Mouse (Mus musculus) midbrain, embryonic 13.5 days (tissue): ENCODE results near the gene Pramef12. TPM values are rescaled to one million over a fixed set of nuclear protein-coding genes. Genes with fewer than 3 reads are reported as not detected.

Experiments used
- ATAC-seq: fragments of 200-750 bp; cut with Nextera tagmentation; 2 replicates; pipeline ENCODE4 v1.8.0; 2017; ENCODE audit warnings: mild to moderate bottlenecking, moderate TSS enrichment, moderate library complexity
- H3K27ac ChIP-seq: fragments of 300-500 bp; sonication (generic); 2 replicates; pipeline ENCODE4 v1.5.1; 2015; ENCODE audit warnings: inconsistent platforms, mild to moderate bottlenecking, moderate library complexity
- H3K27me3 ChIP-seq: fragments of 300-500 bp; sonication (generic); 2 replicates; pipeline ENCODE4 v1.6.1; 2015; ENCODE audit warnings: mild to moderate bottlenecking, inconsistent platforms
- H3K36me3 ChIP-seq: fragments of 300-500 bp; sonication (generic); 2 replicates; pipeline ENCODE4 v1.6.1; 2015; ENCODE audit warnings: mild to moderate bottlenecking, inconsistent platforms
- H3K4me1 ChIP-seq: fragments of 300-500 bp; sonication (generic); replicated peaks from 2 replicates; pipeline ENCODE4 v1.6.1; 2015; ENCODE audit warnings: inconsistent platforms
- H3K4me2 ChIP-seq: fragments of 300-500 bp; sonication (generic); replicated peaks from 2 replicates; pipeline ENCODE4 v1.6.1; 2015; ENCODE audit warnings: moderate library complexity, mild to moderate bottlenecking, inconsistent platforms
- H3K4me3 ChIP-seq: fragments of 300-500 bp; sonication (generic); replicated peaks from 2 replicates; pipeline ENCODE4 v1.5.1; 2015; ENCODE audit warnings: mild to moderate bottlenecking, inconsistent platforms
- H3K9ac ChIP-seq: fragments of 300-500 bp; sonication (generic); replicated peaks from 2 replicates; pipeline ENCODE4 v1.6.1; 2015; ENCODE audit warnings: mild to moderate bottlenecking, inconsistent platforms
- H3K9me3 ChIP-seq: fragments of 300-500 bp; sonication (generic); 2 replicates; pipeline ENCODE4 v1.6.1; 2016; ENCODE audit warnings: mild to moderate bottlenecking, inconsistent platforms
- WGBS: fragments of 180-500 bp; shearing (Covaris S2); methylation state at CpG from one replicate; pipeline ENCODE4 v1.1.7; 2015; 5-methylcytosine and 5-hydroxymethylcytosine counted together
- polyA plus RNA-seq: library from polyadenylated mRNA; unstranded; fragments of >200 nt; fragmentation: Nextera tagmentation; extraction: Ambion mirVana; gene quantifications from 2 replicates; pipeline ENCODE4 v1.2.1, GENCODE M21; 2015

The Pramef12 gene
- polyA plus RNA-seq: 0.09 TPM in 1 of 2 replicates, not detected in the other

GRCm38 (mm10) chr4:144408290-144408689, at the start of gene Pramef12:
TSS of gene Pramef12 (minus strand) at chr4:144408464.
- Histone ChIP-seq H3K4me3 (no peak within 1 kb of the TSS), H3K27ac (no peak within 1 kb of the TSS), H3K27me3 (no peaks in the 10 kb centered on the region), H3K9me3 (peaks cover 9% of the 10 kb centered on the region), H3K4me2 (no peak within 1 kb of the TSS), H3K4me1 (no peaks in the 10 kb centered on the region), H3K9ac (no peak within 1 kb of the TSS), H3K36me3 (no peaks in the 10 kb centered on the region)
- ATAC-seq: no peak
- WGBS: 82% methylated on average over 9 of the region's 9 CpGs

- Histone ChIP-seq H3K36me3 (no peaks in the 10 kb centered on the region), H3K9ac (no peak within 1 kb of the TSS), H3K9me3 (peaks cover 46% of the 10 kb centered on the region), H3K27me3 (no peaks in the 10 kb centered on the region), H3K27ac (no peak within 1 kb of the TSS), H3K4me3 (no peak within 1 kb of the TSS), H3K4me1 (no peaks in the 10 kb centered on the region), H3K4me2 (no peak within 1 kb of the TSS)
- 69% methylated on average over 2 of the region's 2 CpGs for WGBS
- no peak for ATAC-seq
Observed at GRCm38 (mm10) chr4:144453217-144453616, 45.0 kb upstream of the Pramef12 start, which contains the start of gene Gm9944. TSS of gene Gm9944 (minus strand) at chr4:144453317.

- no peaks in the 10 kb centered on the region for H3K27me3 ChIP-seq
- no peak overlapping the region for H3K27ac ChIP-seq
- no peak overlapping the region for H3K9ac ChIP-seq
- no peak overlapping the region for H3K4me2 ChIP-seq
- H3K4me3 ChIP-seq: no peak overlapping the region
- H3K4me1 ChIP-seq: no peaks in the 10 kb centered on the region
- peaks cover 17% of the 10 kb centered on the region for H3K9me3 ChIP-seq
- no peaks in the 10 kb centered on the region for H3K36me3 ChIP-seq
- 79% methylated on average over 2 of the region's 2 CpGs for WGBS
- no peak for ATAC-seq
Observed at GRCm38 (mm10) chr4:144448546-144448945, 40.3 kb upstream of the Pramef12 start.

- Histone ChIP-seq H3K36me3 (no peaks in the 10 kb centered on the region), H3K9ac (no peak overlapping the region), H3K4me1 (no peaks in the 10 kb centered on the region), H3K9me3 (peaks cover 16% of the 10 kb centered on the region), H3K27ac (no peak overlapping the region), H3K4me2 (no peak overlapping the region), H3K4me3 (no peak overlapping the region), H3K27me3 (no peaks in the 10 kb centered on the region)
- 85% methylated on average over 1 of the region's 1 CpGs for WGBS
- ATAC-seq: no peak
Observed at GRCm38 (mm10) chr4:144441582-144441981, 33.3 kb upstream of the Pramef12 start.

- no peak for ATAC-seq
- no peaks in the 10 kb centered on the region for H3K27me3 ChIP-seq
- no peak overlapping the region for H3K4me3 ChIP-seq
- H3K4me2 ChIP-seq: no peak overlapping the region
- 82% methylated on average over 4 of the region's 4 CpGs for WGBS
- no peaks in the 10 kb centered on the region for H3K4me1 ChIP-seq
- H3K27ac ChIP-seq: no peak overlapping the region
- no peaks in the 10 kb centered on the region for H3K36me3 ChIP-seq
- H3K9me3 ChIP-seq: peaks cover 20% of the 10 kb centered on the region
- H3K9ac ChIP-seq: no peak overlapping the region
Observed at GRCm38 (mm10) chr4:144441095-144441494, 32.8 kb upstream of the Pramef12 start.

GRCm38 (mm10) chr4:144438672-144439071, 30.4 kb upstream of the Pramef12 start, which contains the start of gene 1700012P22Rik:
TSS of gene 1700012P22Rik (minus strand) at chr4:144438772.
- no peak within 1 kb of the TSS for H3K9ac ChIP-seq
- H3K36me3 ChIP-seq: no peaks in the 10 kb centered on the region
- H3K4me2 ChIP-seq: no peak within 1 kb of the TSS
- peaks cover 23% of the 10 kb centered on the region for H3K9me3 ChIP-seq
- no peaks in the 10 kb centered on the region for H3K27me3 ChIP-seq
- H3K4me3 ChIP-seq: no peak within 1 kb of the TSS
- H3K27ac ChIP-seq: no peak within 1 kb of the TSS
- no peaks in the 10 kb centered on the region for H3K4me1 ChIP-seq
- no peak for ATAC-seq

GRCm38 (mm10) chr4:144433216-144433615, 25.0 kb upstream of the Pramef12 start:
- Histone ChIP-seq H3K4me2 (no peak overlapping the region), H3K27ac (no peak overlapping the region), H3K4me1 (no peaks in the 10 kb centered on the region), H3K36me3 (no peaks in the 10 kb centered on the region), H3K9ac (no peak overlapping the region), H3K4me3 (no peak overlapping the region), H3K9me3 (peaks cover 38% of the 10 kb centered on the region), H3K27me3 (no peaks in the 10 kb centered on the region)
- no peak for ATAC-seq
- WGBS: 89% methylated on average over 5 of the region's 5 CpGs

- Histone ChIP-seq H3K27me3 (no peaks in the 10 kb centered on the region), H3K4me2 (no peak overlapping the region), H3K4me1 (no peaks in the 10 kb centered on the region), H3K9ac (no peak overlapping the region), H3K9me3 (peaks cover 24% of the 10 kb centered on the region), H3K36me3 (no peaks in the 10 kb centered on the region), H3K27ac (no peak overlapping the region), H3K4me3 (no peak overlapping the region)
- ATAC-seq: no peak
- 88% methylated on average over 2 of the region's 2 CpGs for WGBS
Observed at GRCm38 (mm10) chr4:144430723-144431122, 22.5 kb upstream of the Pramef12 start.

- no peak overlapping the region for H3K4me3 ChIP-seq
- H3K9ac ChIP-seq: no peak overlapping the region
- H3K9me3 ChIP-seq: peaks cover 28% of the 10 kb centered on the region
- no peaks in the 10 kb centered on the region for H3K4me1 ChIP-seq
- H3K27ac ChIP-seq: no peak overlapping the region
- no peak for ATAC-seq
- no peak overlapping the region for H3K4me2 ChIP-seq
- H3K36me3 ChIP-seq: no peaks in the 10 kb centered on the region
- H3K27me3 ChIP-seq: no peaks in the 10 kb centered on the region
- 22% methylated on average over 3 of the region's 3 CpGs for WGBS
Observed at GRCm38 (mm10) chr4:144428868-144429267, 20.6 kb upstream of the Pramef12 start.

GRCm38 (mm10) chr4:144424590-144424989, 16.3 kb upstream of the Pramef12 start:
- no peak overlapping the region for H3K9ac ChIP-seq
- no peaks in the 10 kb centered on the region for H3K4me1 ChIP-seq
- no peak overlapping the region for H3K4me2 ChIP-seq
- ATAC-seq: no peak
- no peaks in the 10 kb centered on the region for H3K36me3 ChIP-seq
- no peak overlapping the region for H3K4me3 ChIP-seq
- H3K27ac ChIP-seq: no peak overlapping the region
- H3K9me3 ChIP-seq: peaks cover 25% of the 10 kb centered on the region
- H3K27me3 ChIP-seq: no peaks in the 10 kb centered on the region
- WGBS: 83% methylated on average over 5 of the region's 5 CpGs

GRCm38 (mm10) chr4:144420644-144421043, 12.4 kb upstream of the Pramef12 start:
- H3K36me3 ChIP-seq: no peaks in the 10 kb centered on the region
- H3K9me3 ChIP-seq: peaks cover 47% of the 10 kb centered on the region
- no peaks in the 10 kb centered on the region for H3K27me3 ChIP-seq
- H3K4me2 ChIP-seq: no peak overlapping the region
- no peak overlapping the region for H3K9ac ChIP-seq
- H3K27ac ChIP-seq: no peak overlapping the region
- ATAC-seq: no peak
- no peak overlapping the region for H3K4me3 ChIP-seq
- H3K4me1 ChIP-seq: no peaks in the 10 kb centered on the region

GRCm38 (mm10) chr4:144406261-144406660, 2.0 kb downstream of the Pramef12 start:
- no peak for ATAC-seq
- no peak overlapping the region for H3K4me2 ChIP-seq
- no peaks in the 10 kb centered on the region for H3K27me3 ChIP-seq
- H3K4me3 ChIP-seq: no peak overlapping the region
- H3K4me1 ChIP-seq: no peaks in the 10 kb centered on the region
- peaks cover 8% of the 10 kb centered on the region for H3K9me3 ChIP-seq
- H3K9ac ChIP-seq: no peak overlapping the region
- no peaks in the 10 kb centered on the region for H3K36me3 ChIP-seq
- H3K27ac ChIP-seq: no peak overlapping the region
- 54% methylated on average over 3 of the region's 3 CpGs for WGBS

GRCm38 (mm10) chr4:144404456-144405086, 3.7 kb downstream of the Pramef12 start:
- Histone ChIP-seq H3K27ac (no peak overlapping the region), H3K9ac (no peak overlapping the region), H3K4me3 (no peak overlapping the region), H3K4me2 (peak overlapping the region; percentile 27), H3K36me3 (no peaks in the 10 kb centered on the region), H3K9me3 (peaks cover 7% of the 10 kb centered on the region), H3K4me1 (no peaks in the 10 kb centered on the region), H3K27me3 (no peaks in the 10 kb centered on the region)
- ATAC-seq: no peak
- WGBS: 10% methylated on average over 15 of the region's 17 CpGs
